Mouse (Mus musculus) bone marrow, adult 2 months (tissue): ENCODE measurements around the gene Nexn. TPM values are rescaled to one million over a fixed set of nuclear protein-coding genes. Genes with fewer than 3 reads are reported as not detected.
A peak's percentile ranks its signal among the peaks of the same experiment; 100 is the strongest.

Experiments used
- H3K27ac ChIP-seq: fragments of 200-500 bp; 2 replicates; pipeline ENCODE4 v1.5.1; 2012; ENCODE audit warnings: low read depth, mild to moderate bottlenecking, control low read depth, inconsistent platforms, low read length; ENCODE audit not compliant: control insufficient read depth, poor library complexity, insufficient read depth
- H3K4me1 ChIP-seq: fragments of 200-500 bp; 2 replicates; pipeline ENCODE4 v1.6.1; 2011; ENCODE audit warnings: low read length; ENCODE audit not compliant: control insufficient read depth, insufficient read depth
- H3K4me3 ChIP-seq: fragments of 200-500 bp; replicated peaks from 2 replicates; pipeline ENCODE3; 2011; ENCODE audit warnings: mild to moderate bottlenecking, low read depth, low read length, control low read depth; ENCODE audit not compliant: control insufficient read depth
- CTCF ChIP-seq: fragments of 200-500 bp; IDR thresholded peaks from 2 replicates; pipeline ENCODE4 v1.5.1; 2011; ENCODE audit warnings: low read length, control low read depth; ENCODE audit not compliant: control insufficient read depth, insufficient read depth
- POLR2A ChIP-seq: fragments of 200-500 bp; IDR thresholded peaks from 2 replicates; pipeline ENCODE4 v1.6.1; 2011; ENCODE audit warnings: low read depth, mild to moderate bottlenecking, control low read depth, low read length, borderline replicate concordance; ENCODE audit not compliant: control insufficient read depth
- WGBS: fragments of 180-500 bp; shearing (Covaris S2); methylation state at CpG from one replicate; pipeline ENCODE4 v1.1.7; 2018; 5-methylcytosine and 5-hydroxymethylcytosine counted together
- polyA plus RNA-seq: library from polyadenylated mRNA; stranded (reverse); fragments of >200 nt; gene quantifications from 2 replicates; pipeline ENCODE4 v1.2.4, GENCODE M21; 2011; ENCODE audit warnings: low replicate concordance; ENCODE audit not compliant: missing spikeins, insufficient read depth, insufficient read length

Nexn gene
- polyA plus RNA-seq, 1 experiment, result 7.3 TPM

- Histone ChIP-seq H3K27ac (no peak overlapping the region), H3K4me3 (no peak overlapping the region), H3K4me1 (no peaks in the 10 kb centered on the region)
- no peak for TF ChIP-seq POLR2A
- no peak for TF ChIP-seq CTCF
These were observed 41.2 kb downstream of the Nexn start for GRCm38 (mm10) chr3:152224918-152225317.

DNA sequence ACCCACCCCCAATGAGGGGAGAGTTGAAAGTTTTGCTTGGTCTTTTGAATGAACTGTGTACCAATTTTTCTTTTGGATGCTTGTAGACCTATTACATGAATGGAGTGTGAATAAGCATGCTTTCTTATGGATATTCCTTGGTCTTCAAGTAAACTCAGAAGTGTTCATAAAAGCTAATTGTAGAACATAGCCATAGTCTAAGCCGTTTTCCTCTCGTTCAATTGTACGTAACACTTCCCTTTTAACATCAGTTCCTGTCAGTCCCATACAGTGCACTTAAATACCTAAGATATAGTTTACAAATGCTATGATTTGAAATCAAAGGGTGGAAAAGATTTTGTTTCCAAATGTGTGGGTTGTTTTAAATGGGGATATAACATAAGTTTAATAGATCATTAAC lies 52.7 kb downstream of the Nexn start:
- peaks cover 6% of the 10 kb centered on the region; the same call in 1 of the 2 replicates for H3K4me1 ChIP-seq
- 10% methylated on average over 3 of the region's 3 CpGs for WGBS
- H3K4me3 ChIP-seq, result no peak overlapping the region
- TF ChIP-seq POLR2A, result no peak
- TF ChIP-seq CTCF, result no peak
- no peak overlapping the region for H3K27ac ChIP-seq

DNA sequence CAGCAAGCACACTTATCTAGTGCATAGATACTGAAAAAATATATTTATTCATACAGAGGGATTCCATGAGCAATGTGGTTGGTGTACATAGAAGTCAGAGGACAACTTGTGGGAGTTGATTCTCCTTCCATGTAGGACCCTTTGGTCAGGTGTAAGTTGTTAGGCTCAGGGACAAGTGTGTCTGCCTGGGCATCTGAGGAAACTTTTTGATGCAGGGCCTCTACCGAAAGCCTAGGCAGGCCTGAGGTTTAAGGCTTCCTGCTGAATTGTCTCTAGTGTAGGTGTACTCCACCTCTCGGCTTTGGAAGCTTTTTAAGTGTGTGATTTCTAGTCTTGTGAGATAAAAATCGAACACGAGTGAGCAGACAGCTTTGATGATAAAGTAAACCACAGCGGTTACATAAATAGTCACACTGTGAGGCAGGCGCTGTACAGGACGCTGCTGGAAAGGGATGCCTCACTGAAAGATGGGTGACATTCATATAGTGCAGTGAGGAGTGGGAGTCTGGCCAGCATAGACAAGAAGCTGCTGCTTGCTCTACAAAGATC lies 54.3 kb downstream of the Nexn start:
- Histone ChIP-seq H3K4me3 (peak overlapping the region; percentile 80), H3K4me1 (peaks cover 6% of the 10 kb centered on the region; the same call in 1 of the 2 replicates), H3K27ac (no peak overlapping the region)
- TF ChIP-seq CTCF (no peak), POLR2A (no peak)
- WGBS, result 3% methylated on average over 7 of the region's 7 CpGs

GRCm38 (mm10) chr3:152210728-152211391 lies 55.3 kb downstream of the Nexn start:
- Histone ChIP-seq H3K4me3 (peak overlapping the region; percentile 80), H3K4me1 (peaks cover 6% of the 10 kb centered on the region; the same call in 1 of the 2 replicates), H3K27ac (peak overlapping the region; percentile 98)
- WGBS, result under 1% methylated on average over 67 of the region's 68 CpGs
- TF ChIP-seq POLR2A (peak; percentile 32; the same call in 1 of the 2 replicates), CTCF (no peak)

DNA sequence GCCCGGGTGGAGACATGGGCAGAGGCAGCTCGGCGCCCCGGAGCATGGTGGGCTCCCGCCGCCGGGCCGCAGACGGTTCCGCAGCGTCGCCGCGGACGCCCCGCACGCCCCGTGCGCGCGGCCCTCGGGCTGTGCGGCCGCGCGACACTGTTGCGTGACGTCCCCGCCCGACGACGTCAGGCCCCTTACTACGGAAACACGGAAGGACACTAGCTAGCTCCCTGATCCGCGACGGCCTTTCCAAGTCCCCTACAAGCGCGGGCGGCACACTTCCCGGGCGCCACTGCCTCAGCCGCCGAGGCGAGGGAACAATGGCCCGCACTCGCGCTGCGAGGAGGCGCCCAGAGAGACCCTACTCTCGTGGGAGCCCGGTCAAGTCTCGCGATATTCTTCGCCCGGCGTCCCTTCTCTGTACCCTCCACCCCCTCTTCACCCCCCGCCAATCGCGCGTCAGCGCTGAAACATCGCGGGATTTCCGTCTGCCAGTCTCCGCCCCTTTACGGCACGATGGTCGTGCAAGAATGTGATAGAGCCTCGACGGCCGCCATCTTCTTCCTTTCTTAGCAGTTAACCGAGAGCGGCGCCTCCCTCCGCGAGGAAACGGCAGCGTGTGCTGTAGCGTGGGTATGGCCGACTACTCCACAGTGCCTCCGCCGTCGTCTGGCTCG lies 56.0 kb downstream of the Nexn start, which contains the start of the genes Dnajb4 and Fubp1:
Dnajb4 (minus strand) TSS at position 336 of the 668 bp plus-strand sequence.
Fubp1 (plus strand) TSS at position 456 of the 668 bp plus-strand sequence.
- H3K27ac ChIP-seq, result peak within 1 kb of the TSS; percentile 98
- under 1% methylated on average over 85 of the region's 85 CpGs for WGBS
- TF ChIP-seq CTCF, result no peak
- peak; percentile 98 for TF ChIP-seq POLR2A
- peak within 1 kb of the TSS; percentile 97 for H3K4me3 ChIP-seq
- peaks cover 6% of the 10 kb centered on the region; the same call in 1 of the 2 replicates for H3K4me1 ChIP-seq

- H3K4me1 ChIP-seq, result peaks cover 6% of the 10 kb centered on the region; the same call in 1 of the 2 replicates
- peak overlapping the region; percentile 98 for H3K27ac ChIP-seq
- peak overlapping the region; percentile 97 for H3K4me3 ChIP-seq
- TF ChIP-seq POLR2A, result no peak
- TF ChIP-seq CTCF, result no peak
- 3% methylated on average over 25 of the region's 25 CpGs for WGBS
These were observed 56.8 kb downstream of the Nexn start for GRCm38 (mm10) chr3:152209177-152209966.

- TF ChIP-seq POLR2A (no peak), CTCF (no peak)
- peak overlapping the region; percentile 9 for H3K4me3 ChIP-seq
- WGBS, result 87% methylated on average over 7 of the region's 7 CpGs
- no peak overlapping the region for H3K27ac ChIP-seq
- H3K4me1 ChIP-seq, result peaks cover 6% of the 10 kb centered on the region; the same call in 1 of the 2 replicates
These were observed 57.9 kb downstream of the Nexn start for GRCm38 (mm10) chr3:152208096-152208885.
